Mouse (Mus musculus): ENCODE measurements around the gene Aldh16a1. TPM values are rescaled to one million over a fixed set of nuclear protein-coding genes. Genes with fewer than 3 reads are reported as not detected.

The Aldh16a1 gene
- polyA plus RNA-seq (2012; rRNA removed), result 12.8 and 13.4 TPM in 2 replicates

DNA sequence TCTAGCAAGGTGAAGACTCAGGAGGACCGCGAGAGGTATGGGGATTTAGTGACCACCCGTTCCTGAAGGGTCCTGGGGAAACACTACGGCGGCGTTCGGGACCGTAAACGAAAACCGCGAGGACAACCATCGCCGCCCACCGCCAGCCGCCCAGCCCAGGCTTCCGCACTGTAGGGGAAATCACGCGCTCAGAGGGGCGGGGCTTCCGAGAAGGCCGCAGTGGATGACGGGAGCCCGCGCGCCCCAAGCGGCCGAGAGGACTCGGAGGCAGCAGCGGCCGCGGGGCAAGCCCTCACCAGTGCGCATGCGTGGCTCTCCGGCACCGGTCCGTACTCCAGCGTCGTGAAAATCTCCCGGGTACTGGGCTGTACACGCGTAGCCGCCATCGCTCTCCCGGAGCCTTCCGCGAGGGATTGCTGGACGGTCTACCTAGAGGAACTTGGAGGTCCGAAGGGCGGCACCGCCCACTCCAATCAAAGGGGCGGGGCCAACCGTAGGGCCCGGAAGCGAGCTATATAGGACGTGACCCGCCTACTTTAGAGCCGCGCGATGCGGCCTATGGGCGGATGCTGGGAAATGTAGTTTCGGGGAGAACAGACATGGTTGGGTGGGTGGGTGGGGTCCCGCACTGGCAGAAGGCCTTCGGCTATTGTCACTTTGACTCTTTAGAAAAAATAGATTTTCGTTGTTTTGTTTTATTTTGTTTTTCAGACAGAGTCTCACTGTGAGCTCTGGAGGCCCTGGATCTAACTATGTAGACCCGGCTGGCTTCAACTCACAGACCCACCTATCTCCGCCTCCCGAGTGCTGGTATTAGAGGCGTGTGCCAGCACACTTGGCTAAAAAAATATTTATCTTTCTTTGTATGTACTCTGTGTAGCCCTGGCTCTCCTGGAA is at the start of gene Aldh16a1, which contains the start of gene Pih1d1:
Aldh16a1 (minus strand) TSS at position 489 of the 897 bp plus-strand sequence.
Pih1d1 (plus strand) TSS at position 208 of the 897 bp plus-strand sequence.
- H3K4me3 ChIP-seq (ENCODE audit: control insufficient read depth, low read depth, low read length), result peak within 1 kb of the TSS; percentile 100
- peaks cover 5% of the 10 kb centered on the region; the same call in 1 of the 2 replicates for H3K36me3 ChIP-seq (ENCODE audit: control insufficient read depth, insufficient read depth, low read length)
- H3K27me3 ChIP-seq (ENCODE audit: control insufficient read depth, insufficient read depth, low read length), result no peaks in the 10 kb centered on the region
- peak within 1 kb of the TSS; percentile 100 for H3K27ac ChIP-seq (ENCODE audit: control insufficient read depth, insufficient read depth, low read depth, low read length)
- H3K4me1 ChIP-seq (ENCODE audit: control insufficient read depth, insufficient read depth, low read length), result peaks cover 4% of the 10 kb centered on the region; the same call in 1 of the 2 replicates
- peak; percentile 33; the same call in 1 of the 2 replicates for TF ChIP-seq CTCF (IDR thresholded peaks at IDR 0.05; ENCODE audit: control insufficient read depth, insufficient read depth, insufficient replicate concordance, low read depth, low read length)
- TF ChIP-seq POLR2A (IDR thresholded peaks at IDR 0.05; ENCODE audit: control insufficient read depth, low read depth, low read length), result peak; percentile 90

DNA sequence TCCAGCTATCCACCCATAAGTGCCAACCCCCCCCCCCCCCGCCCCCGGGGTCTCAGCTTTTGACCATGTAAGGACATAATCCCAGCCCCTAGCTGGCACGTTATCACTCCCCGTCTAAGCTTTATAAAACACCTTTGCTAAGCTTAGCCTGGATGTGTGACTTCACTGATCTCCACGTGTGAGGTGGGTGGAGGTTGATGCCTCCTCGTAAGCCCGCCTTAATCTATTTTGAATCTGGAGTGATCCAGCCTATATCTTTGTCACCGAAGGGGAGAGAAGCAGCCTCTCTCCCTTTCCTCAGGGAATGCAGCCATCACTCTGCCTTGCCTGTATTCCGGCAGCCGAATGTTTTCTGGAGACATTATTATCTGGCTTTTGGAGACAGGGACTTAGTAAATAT is 48.3 kb upstream of the Aldh16a1 start:
- H3K4me1 ChIP-seq (ENCODE audit: control insufficient read depth, insufficient read depth, low read length), result no peaks in the 10 kb centered on the region; the same call in 1 of the 2 replicates
- H3K4me3 ChIP-seq (ENCODE audit: control insufficient read depth, low read depth, low read length), result no peak overlapping the region
- TF ChIP-seq CTCF (IDR thresholded peaks at IDR 0.05; ENCODE audit: control insufficient read depth, insufficient read depth, insufficient replicate concordance, low read depth, low read length) (no peak), POLR2A (IDR thresholded peaks at IDR 0.05; ENCODE audit: control insufficient read depth, low read depth, low read length) (no peak)
- H3K36me3 ChIP-seq (ENCODE audit: control insufficient read depth, insufficient read depth, low read length), result no peaks in the 10 kb centered on the region
- no peaks in the 10 kb centered on the region for H3K27me3 ChIP-seq (ENCODE audit: control insufficient read depth, insufficient read depth, low read length)
- H3K27ac ChIP-seq (ENCODE audit: control insufficient read depth, insufficient read depth, low read depth, low read length), result no peak overlapping the region

DNA sequence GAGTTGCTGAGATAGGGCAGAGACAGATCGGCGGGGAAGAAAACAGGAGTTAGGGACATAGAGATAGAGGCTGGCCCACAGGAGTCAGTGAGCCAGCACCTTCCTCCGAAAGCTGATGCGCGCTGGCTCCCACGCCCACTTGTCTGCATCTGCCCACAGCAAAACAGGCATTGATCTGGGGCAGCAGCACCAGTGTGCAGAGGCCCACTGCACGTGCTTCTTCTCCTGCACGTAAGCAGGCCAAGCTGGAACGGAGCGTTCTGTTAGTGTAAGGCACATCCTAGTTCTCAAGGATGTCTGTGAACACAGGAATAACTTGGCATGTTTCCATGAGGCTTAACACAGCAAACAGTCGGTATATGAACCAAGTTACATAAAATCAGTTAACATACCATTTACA is 44.6 kb upstream of the Aldh16a1 start:
- no peaks in the 10 kb centered on the region for H3K27me3 ChIP-seq (ENCODE audit: control insufficient read depth, insufficient read depth, low read length)

DNA sequence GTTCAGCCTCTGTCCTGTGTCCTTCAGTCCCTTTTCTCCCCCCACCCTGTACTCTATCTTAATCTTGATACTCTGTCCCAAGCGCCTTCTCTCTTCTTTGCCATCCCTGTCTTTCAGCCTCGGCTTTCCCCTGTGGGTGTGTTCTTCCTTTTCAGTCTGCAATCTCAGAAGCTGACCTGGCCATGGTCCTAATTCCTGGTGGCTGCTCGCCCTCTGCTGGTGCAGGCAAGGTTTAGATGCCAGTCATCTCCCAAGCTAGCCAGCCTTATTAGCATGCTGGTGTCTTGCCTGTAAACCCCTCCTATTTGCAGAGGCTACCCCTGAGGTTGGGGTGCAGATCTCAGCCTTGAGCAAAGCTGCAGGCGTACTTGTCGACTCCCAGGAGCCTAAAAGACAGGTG is 44.1 kb upstream of the Aldh16a1 start:
- Histone ChIP-seq H3K4me3 (ENCODE audit: control insufficient read depth, low read depth, low read length) (no peak overlapping the region), H3K27ac (ENCODE audit: control insufficient read depth, insufficient read depth, low read depth, low read length) (no peak overlapping the region), H3K4me1 (ENCODE audit: control insufficient read depth, insufficient read depth, low read length) (no peaks in the 10 kb centered on the region; the same call in 1 of the 2 replicates), H3K27me3 (ENCODE audit: control insufficient read depth, insufficient read depth, low read length) (no peaks in the 10 kb centered on the region), H3K36me3 (ENCODE audit: control insufficient read depth, insufficient read depth, low read length) (peaks cover 3% of the 10 kb centered on the region)
- TF ChIP-seq POLR2A (IDR thresholded peaks at IDR 0.05; ENCODE audit: control insufficient read depth, low read depth, low read length) (no peak), CTCF (IDR thresholded peaks at IDR 0.05; ENCODE audit: control insufficient read depth, insufficient read depth, insufficient replicate concordance, low read depth, low read length) (peak; percentile 73; the same call in 1 of the 2 replicates)

More for the DNA sequence above, 44.6 kb upstream of the Aldh16a1 start:
- H3K4me3 ChIP-seq (ENCODE audit: control insufficient read depth, low read depth, low read length), result no peak overlapping the region
- H3K36me3 ChIP-seq (ENCODE audit: control insufficient read depth, insufficient read depth, low read length), result no peaks in the 10 kb centered on the region; the same call in none of the 2 replicates
- TF ChIP-seq POLR2A (IDR thresholded peaks at IDR 0.05; ENCODE audit: control insufficient read depth, low read depth, low read length), result no peak
- no peak for TF ChIP-seq CTCF (IDR thresholded peaks at IDR 0.05; ENCODE audit: control insufficient read depth, insufficient read depth, insufficient replicate concordance, low read depth, low read length)
- no peaks in the 10 kb centered on the region; the same call in 1 of the 2 replicates for H3K4me1 ChIP-seq (ENCODE audit: control insufficient read depth, insufficient read depth, low read length)
- H3K27ac ChIP-seq (ENCODE audit: control insufficient read depth, insufficient read depth, low read depth, low read length), result no peak overlapping the region

DNA sequence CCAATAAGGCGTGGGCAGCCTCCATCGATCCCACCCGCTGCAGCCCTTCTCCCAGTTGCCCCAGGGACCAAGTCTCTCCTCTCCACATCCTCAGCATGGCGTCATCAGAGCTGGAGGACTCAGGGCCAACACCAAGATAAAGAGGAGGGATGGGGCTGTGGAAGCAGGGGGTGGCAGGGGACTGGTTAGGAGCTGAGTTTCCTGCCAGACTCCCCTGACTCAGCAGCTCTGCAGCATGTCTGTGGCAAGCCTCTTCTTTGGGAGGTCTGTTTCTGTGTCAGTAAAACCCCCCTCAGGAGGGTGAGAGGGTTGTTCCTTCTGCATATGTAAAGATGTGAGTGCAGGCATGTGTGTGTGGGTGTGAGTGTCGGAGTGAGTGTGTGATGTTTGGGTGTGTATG is 42.6 kb upstream of the Aldh16a1 start:
- Histone ChIP-seq H3K27me3 (ENCODE audit: control insufficient read depth, insufficient read depth, low read length) (no peaks in the 10 kb centered on the region), H3K27ac (ENCODE audit: control insufficient read depth, insufficient read depth, low read depth, low read length) (no peak overlapping the region), H3K4me3 (ENCODE audit: control insufficient read depth, low read depth, low read length) (no peak overlapping the region), H3K36me3 (ENCODE audit: control insufficient read depth, insufficient read depth, low read length) (peaks cover 3% of the 10 kb centered on the region), H3K4me1 (ENCODE audit: control insufficient read depth, insufficient read depth, low read length) (no peaks in the 10 kb centered on the region; the same call in 1 of the 2 replicates)
- TF ChIP-seq POLR2A (IDR thresholded peaks at IDR 0.05; ENCODE audit: control insufficient read depth, low read depth, low read length), result no peak
- no peak for TF ChIP-seq CTCF (IDR thresholded peaks at IDR 0.05; ENCODE audit: control insufficient read depth, insufficient read depth, insufficient replicate concordance, low read depth, low read length)

DNA sequence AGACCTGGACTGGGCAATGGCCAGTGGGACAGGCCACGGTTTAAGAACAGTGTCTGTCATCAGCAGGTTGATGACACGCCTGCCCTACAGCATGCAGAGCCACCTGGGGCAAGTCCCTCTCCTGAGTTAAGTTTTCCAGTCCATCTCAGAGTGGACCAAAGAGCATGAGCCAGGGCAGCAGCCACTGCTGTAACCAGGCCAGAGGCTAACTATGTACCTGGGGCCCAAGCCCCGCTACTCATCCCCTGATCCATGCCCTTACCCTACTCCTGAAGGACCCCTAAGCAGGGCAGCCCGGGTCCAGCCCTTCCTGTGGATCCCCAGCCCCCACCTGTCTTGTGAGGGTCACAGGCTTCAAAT is 41.8 kb upstream of the Aldh16a1 start:
- Histone ChIP-seq H3K27me3 (ENCODE audit: control insufficient read depth, insufficient read depth, low read length) (no peaks in the 10 kb centered on the region), H3K4me1 (ENCODE audit: control insufficient read depth, insufficient read depth, low read length) (no peaks in the 10 kb centered on the region; the same call in 1 of the 2 replicates), H3K36me3 (ENCODE audit: control insufficient read depth, insufficient read depth, low read length) (peaks cover 3% of the 10 kb centered on the region), H3K4me3 (ENCODE audit: control insufficient read depth, low read depth, low read length) (no peak overlapping the region), H3K27ac (ENCODE audit: control insufficient read depth, insufficient read depth, low read depth, low read length) (no peak overlapping the region)
- TF ChIP-seq POLR2A (IDR thresholded peaks at IDR 0.05; ENCODE audit: control insufficient read depth, low read depth, low read length) (no peak; the same call in 1 of the 2 replicates), CTCF (IDR thresholded peaks at IDR 0.05; ENCODE audit: control insufficient read depth, insufficient read depth, insufficient replicate concordance, low read depth, low read length) (no peak)
